Mouse (Mus musculus) testis, adult 10 weeks (tissue): ENCODE results near the gene Tcfl5. TPM values are rescaled to one million over a fixed set of nuclear protein-coding genes. Genes with fewer than 3 reads are reported as not detected.

Source experiments
- polyA plus RNA-seq: library from polyadenylated mRNA; stranded (reverse); fragments of 350-450 nt; fragmentation: Illumina TruSeq; extraction: RNeasy Lipid Tissue Mini Kit (QIAGEN cat#74804); gene quantifications from one replicate; pipeline ENCODE4 v1.2.3, GENCODE M21; 2014; ENCODE audit warnings: low read depth, low replicate concordance

Tcfl5 gene
- polyA plus RNA-seq: 418 TPM

GRCm38 (mm10) chr2:180642555-180643260, at the start of gene Tcfl5:
Gene Tcfl5, minus strand, starts transcription at chr2:180642708.

GRCm38 (mm10) chr2:180597490-180597889, 45.0 kb downstream of the Tcfl5 start, which contains the start of gene Col9a3:
Gene Col9a3, plus strand, starts transcription at chr2:180597790.

GRCm38 (mm10) chr2:180589123-180589831, 53.2 kb downstream of the Tcfl5 start, which contains the start of gene Ogfr:
Gene Ogfr, plus strand, starts transcription at chr2:180589245.

GRCm38 (mm10) chr2:180581002-180581401, 61.5 kb downstream of the Tcfl5 start, which contains the start of gene Mrgbp:
Gene Mrgbp, plus strand, starts transcription at chr2:180581304.

Other genes starting within 250 kb of the Tcfl5 start
- gene Slco4a1, start 186.5 kb downstream of the Tcfl5 start, polyA plus RNA-seq: not detected
- 0.11 TPM for gene Ntsr1, start 142.7 kb downstream of the Tcfl5 start, polyA plus RNA-seq
- 77.9 TPM for gene Mrgbp, start 61.4 kb downstream of the Tcfl5 start, polyA plus RNA-seq
- gene Ogfr, start 53.5 kb downstream of the Tcfl5 start, polyA plus RNA-seq: 9.0 TPM
- 1.1 TPM for gene Col9a3, start 44.9 kb downstream of the Tcfl5 start, polyA plus RNA-seq
- gene Dido1, start 67.3 kb upstream of the Tcfl5 start, polyA plus RNA-seq: 33.7 TPM
- gene Gid8, start 67.4 kb upstream of the Tcfl5 start, polyA plus RNA-seq: 39.3 TPM
- gene Slc17a9, start 82.6 kb upstream of the Tcfl5 start, polyA plus RNA-seq: 1.4 TPM
- not detected for gene Bhlhe23, start 134.2 kb upstream of the Tcfl5 start, polyA plus RNA-seq